Mouse (Mus musculus) limb, embryonic 13.5 days (tissue): ENCODE data around the gene Rpl32. TPM values are rescaled to one million over a fixed set of nuclear protein-coding genes. Genes with fewer than 3 reads are reported as not detected.
"Not testable (repeated sequence)": the region's sequence is repeated elsewhere in the genome, so short reads cannot be mapped to it uniquely, and the experiment has no call there.

ENCODE experiments used
- ATAC-seq: fragments of 200-750 bp; cut with Nextera tagmentation; 2 replicates; pipeline ENCODE4 v1.8.0; 2017; ENCODE audit warnings: low read depth, moderate number of reproducible peaks, moderate TSS enrichment; ENCODE audit not compliant: low FRiP score
- H3K27ac ChIP-seq: fragments of 300-500 bp; sonication (generic); 2 replicates; pipeline ENCODE4 v1.5.1; 2015; ENCODE audit warnings: inconsistent platforms, mild to moderate bottlenecking, moderate library complexity
- H3K27me3 ChIP-seq: fragments of 300-500 bp; sonication (generic); 2 replicates; pipeline ENCODE4 v1.6.1; 2015; ENCODE audit warnings: mild to moderate bottlenecking, inconsistent platforms
- H3K36me3 ChIP-seq: fragments of 300-500 bp; sonication (generic); 2 replicates; pipeline ENCODE4 v1.6.1; 2015; ENCODE audit warnings: inconsistent platforms, mild to moderate bottlenecking, moderate library complexity
- H3K4me1 ChIP-seq: fragments of 300-500 bp; sonication (generic); 2 replicates; pipeline ENCODE4 v1.6.1; 2015; ENCODE audit warnings: inconsistent platforms
- H3K4me2 ChIP-seq: fragments of 300-500 bp; sonication (generic); replicated peaks from 2 replicates; pipeline ENCODE4 v1.6.1; 2015; ENCODE audit warnings: inconsistent platforms, mild to moderate bottlenecking, moderate library complexity
- H3K4me3 ChIP-seq: fragments of 300-500 bp; sonication (generic); 2 replicates; pipeline ENCODE4 v1.5.1; 2015; ENCODE audit warnings: moderate library complexity, mild to moderate bottlenecking, inconsistent platforms
- H3K9ac ChIP-seq: fragments of 300-500 bp; sonication (generic); 2 replicates; pipeline ENCODE4 v1.6.1; 2015; ENCODE audit warnings: mild to moderate bottlenecking, inconsistent platforms
- H3K9me3 ChIP-seq: fragments of 300-500 bp; sonication (generic); 2 replicates; pipeline ENCODE4 v1.6.1; 2016; ENCODE audit warnings: inconsistent platforms
- WGBS: fragments of 180-500 bp; shearing (Covaris S2); methylation state at CpG from one replicate; pipeline ENCODE4 v1.1.7; 2015; 5-methylcytosine and 5-hydroxymethylcytosine counted together
- polyA plus RNA-seq: library from polyadenylated mRNA; unstranded; fragments of >200 nt; fragmentation: Nextera tagmentation; extraction: Ambion mirVana; gene quantifications from 2 replicates; pipeline ENCODE4 v1.2.1, GENCODE M21; 2015

Rpl32 gene
- polyA plus RNA-seq, 1 experiment from 2014 or later: 2,057 TPM

DNA sequence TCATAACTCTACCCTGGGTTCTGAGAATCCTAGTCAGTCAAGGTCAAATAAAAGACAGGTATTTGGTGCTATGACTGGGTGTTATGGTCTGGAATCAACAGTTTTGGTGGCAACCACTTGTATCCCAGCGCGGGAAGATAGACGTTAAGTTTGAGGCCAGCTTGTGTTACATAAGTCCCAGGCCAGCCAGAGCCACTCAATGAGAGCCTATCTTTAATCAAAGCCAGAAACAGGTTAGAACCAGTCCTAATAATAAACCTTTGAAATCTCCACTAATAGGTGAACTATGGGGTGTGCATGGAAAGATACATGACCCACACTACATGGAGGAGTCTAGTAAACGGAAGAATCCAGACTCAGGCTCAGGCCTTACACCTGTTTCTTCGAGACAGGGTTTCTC is 30.2 kb upstream of the Rpl32 start:
- Histone ChIP-seq H3K27me3 (no peaks in the 10 kb centered on the region), H3K4me2 (peak overlapping the region; percentile 69), H3K4me3 (peak overlapping the region; percentile 38; the same call in 1 of the 2 replicates), H3K9me3 (no peaks in the 10 kb centered on the region), H3K9ac (no peak overlapping the region), H3K27ac (no peak overlapping the region), H3K4me1 (peaks cover 8% of the 10 kb centered on the region; the same call in 1 of the 2 replicates), H3K36me3 (peaks cover 23% of the 10 kb centered on the region)
- ATAC-seq: no peak
- 49% methylated on average over 5 of the region's 5 CpGs for WGBS

DNA sequence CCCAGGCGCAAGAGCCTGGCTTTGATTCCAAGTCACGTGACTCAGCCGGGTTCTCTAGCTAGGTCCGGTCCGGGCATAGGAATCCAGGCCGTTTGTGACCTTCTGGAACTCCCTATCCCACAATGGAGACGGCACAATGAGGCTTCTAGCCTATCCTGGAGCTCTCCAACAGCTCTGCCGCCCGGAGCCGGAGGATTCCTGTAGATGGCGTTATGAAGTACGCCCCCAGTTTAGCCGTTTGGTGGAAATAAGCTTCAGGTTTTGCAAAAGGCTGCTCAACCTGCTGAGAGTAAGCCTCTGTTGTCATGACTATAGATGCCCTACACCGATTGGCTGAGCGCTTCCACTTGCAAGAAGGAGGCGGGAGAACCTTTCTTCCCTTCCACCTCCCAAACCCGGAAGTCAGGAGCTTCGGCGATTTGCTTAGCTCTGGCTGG is 29.6 kb upstream of the Rpl32 start, which contains the start of gene Efcab12:
TSS of gene Efcab12 (minus strand) at position 252 of the 437 bp plus-strand sequence.
- H3K9ac ChIP-seq: 0 out of 2 replicates have a peak within 1 kb of the TSS, but pooled peaks have one; percentile 19
- H3K27ac ChIP-seq: no peak within 1 kb of the TSS
- H3K4me1 ChIP-seq: peaks cover 8% of the 10 kb centered on the region; the same call in 1 of the 2 replicates
- H3K4me2 ChIP-seq: peak within 1 kb of the TSS; percentile 69
- no peaks in the 10 kb centered on the region for H3K27me3 ChIP-seq
- H3K4me3 ChIP-seq: peak within 1 kb of the TSS; percentile 38
- H3K36me3 ChIP-seq: peaks cover 17% of the 10 kb centered on the region
- H3K9me3 ChIP-seq: no peaks in the 10 kb centered on the region
- WGBS: 4% methylated on average over 19 of the region's 19 CpGs
- peak; percentile 92 for ATAC-seq

DNA sequence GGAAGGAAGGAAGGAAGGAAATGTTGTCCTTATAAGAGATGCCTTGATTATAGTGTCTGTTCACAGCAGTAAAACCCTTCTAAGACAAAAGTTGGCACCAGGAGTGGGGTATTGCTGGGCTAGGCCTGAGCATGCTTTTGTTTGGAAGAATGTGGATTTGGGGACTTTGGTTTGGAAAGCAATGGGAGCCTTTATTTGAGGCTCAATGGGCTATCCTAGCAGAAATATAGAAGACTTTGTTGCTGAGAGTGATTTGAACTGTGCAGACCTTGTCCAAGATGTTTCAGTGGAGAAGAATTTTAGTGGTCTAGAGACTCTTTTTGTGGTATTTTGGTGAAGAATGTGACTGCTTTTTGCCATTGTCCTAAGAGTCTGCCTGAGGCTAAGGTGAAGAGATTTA is 25.3 kb upstream of the Rpl32 start:
- Histone ChIP-seq H3K36me3 (no peaks in the 10 kb centered on the region), H3K27ac (no peak overlapping the region), H3K9me3 (no peaks in the 10 kb centered on the region), H3K4me3 (no peak overlapping the region), H3K9ac (no peak overlapping the region), H3K27me3 (no peaks in the 10 kb centered on the region), H3K4me1 (peaks cover 8% of the 10 kb centered on the region; the same call in 1 of the 2 replicates), H3K4me2 (no peak overlapping the region)
- no peak for ATAC-seq

DNA sequence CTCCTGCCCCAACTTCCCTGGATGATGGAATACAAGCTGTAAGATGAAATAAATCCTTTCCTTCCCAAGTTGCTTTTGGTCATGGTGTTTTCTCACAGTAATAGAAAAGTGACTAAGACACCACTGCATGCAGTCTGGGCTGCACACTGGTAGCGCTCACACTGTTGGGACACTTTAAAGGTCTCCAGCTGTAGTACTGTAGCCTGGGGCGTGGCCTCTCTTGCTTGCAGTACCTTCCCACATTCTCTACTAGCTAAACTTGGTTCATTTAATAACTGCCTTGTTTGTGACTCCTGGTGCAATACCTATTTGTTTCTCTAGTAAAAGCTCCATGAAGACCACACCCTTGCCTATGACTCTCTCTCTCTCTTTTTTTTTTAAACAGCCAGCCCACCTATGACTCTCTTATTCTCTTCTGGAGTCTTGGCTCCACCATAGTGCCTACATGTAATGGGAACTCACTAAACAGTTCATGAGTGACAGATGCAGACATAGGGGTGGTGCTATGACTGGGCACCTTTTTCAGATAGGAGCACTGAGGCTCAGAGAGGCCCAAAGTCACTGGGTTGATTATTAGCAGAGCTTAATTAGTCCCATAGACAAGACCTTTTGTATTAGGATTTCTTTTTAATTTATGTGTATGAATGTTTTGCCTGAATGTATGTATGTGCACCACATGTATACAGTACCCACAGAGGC is 23.8 kb upstream of the Rpl32 start:
- no peaks in the 10 kb centered on the region for H3K27me3 ChIP-seq
- H3K9me3 ChIP-seq: no peaks in the 10 kb centered on the region
- no peak overlapping the region for H3K4me3 ChIP-seq
- no peaks in the 10 kb centered on the region for H3K36me3 ChIP-seq
- H3K9ac ChIP-seq: no peak overlapping the region
- 78% methylated on average over 2 of the region's 2 CpGs for WGBS
- no peak overlapping the region for H3K4me2 ChIP-seq
- ATAC-seq: no peak
- H3K27ac ChIP-seq: no peak overlapping the region
- H3K4me1 ChIP-seq: no peaks in the 10 kb centered on the region

GRCm38 (mm10) chr6:115830779-115831601 is 22.4 kb upstream of the Rpl32 start:
- ATAC-seq: no peak
- Histone ChIP-seq H3K4me2 (no peak overlapping the region), H3K9ac (no peak overlapping the region), H3K27ac (no peak overlapping the region), H3K4me3 (no peak overlapping the region), H3K4me1 (no peaks in the 10 kb centered on the region), H3K36me3 (no peaks in the 10 kb centered on the region), H3K27me3 (no peaks in the 10 kb centered on the region), H3K9me3 (no peaks in the 10 kb centered on the region)
- WGBS: 86% methylated on average over 6 of the region's 6 CpGs

DNA sequence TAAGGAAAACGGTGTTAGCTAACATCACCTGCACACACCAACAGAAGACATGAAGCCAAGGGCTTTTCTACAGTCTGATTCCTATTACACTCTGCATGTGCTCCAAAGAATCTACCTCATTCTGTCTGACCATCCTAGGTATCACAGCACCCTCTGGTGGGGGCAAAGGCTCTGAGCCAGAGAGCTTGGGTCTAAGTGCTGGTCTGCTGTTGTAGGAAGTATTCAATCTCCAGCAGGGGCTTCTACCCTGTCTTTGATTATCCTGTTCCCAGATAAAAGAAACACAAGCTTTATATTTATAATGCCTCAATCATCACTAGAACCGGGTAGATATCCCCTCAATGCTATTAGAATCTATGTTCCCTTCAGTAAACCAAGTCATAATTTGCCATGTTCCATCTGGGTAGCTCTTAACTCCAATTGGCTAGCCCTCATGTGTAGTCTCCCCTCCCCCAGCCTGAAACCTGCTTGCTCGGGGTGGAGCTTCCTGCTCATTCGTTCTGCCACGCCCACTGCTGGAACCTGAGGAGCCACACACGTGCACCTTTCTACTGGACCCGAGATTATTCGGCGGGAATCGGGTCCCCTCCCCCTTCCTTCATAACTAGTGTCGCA is 15.4 kb upstream of the Rpl32 start:
- not testable (repeated sequence) for H3K4me1 ChIP-seq, H3K36me3 ChIP-seq, H3K9ac ChIP-seq, H3K27ac ChIP-seq, H3K9me3 ChIP-seq, H3K27me3 ChIP-seq
- WGBS: under 1% methylated on average over 6 of the region's 11 CpGs
- peak overlapping the region; percentile 22 for H3K4me3 ChIP-seq
- peak; percentile 91 for ATAC-seq
- peak overlapping the region; percentile 50 for H3K4me2 ChIP-seq

DNA sequence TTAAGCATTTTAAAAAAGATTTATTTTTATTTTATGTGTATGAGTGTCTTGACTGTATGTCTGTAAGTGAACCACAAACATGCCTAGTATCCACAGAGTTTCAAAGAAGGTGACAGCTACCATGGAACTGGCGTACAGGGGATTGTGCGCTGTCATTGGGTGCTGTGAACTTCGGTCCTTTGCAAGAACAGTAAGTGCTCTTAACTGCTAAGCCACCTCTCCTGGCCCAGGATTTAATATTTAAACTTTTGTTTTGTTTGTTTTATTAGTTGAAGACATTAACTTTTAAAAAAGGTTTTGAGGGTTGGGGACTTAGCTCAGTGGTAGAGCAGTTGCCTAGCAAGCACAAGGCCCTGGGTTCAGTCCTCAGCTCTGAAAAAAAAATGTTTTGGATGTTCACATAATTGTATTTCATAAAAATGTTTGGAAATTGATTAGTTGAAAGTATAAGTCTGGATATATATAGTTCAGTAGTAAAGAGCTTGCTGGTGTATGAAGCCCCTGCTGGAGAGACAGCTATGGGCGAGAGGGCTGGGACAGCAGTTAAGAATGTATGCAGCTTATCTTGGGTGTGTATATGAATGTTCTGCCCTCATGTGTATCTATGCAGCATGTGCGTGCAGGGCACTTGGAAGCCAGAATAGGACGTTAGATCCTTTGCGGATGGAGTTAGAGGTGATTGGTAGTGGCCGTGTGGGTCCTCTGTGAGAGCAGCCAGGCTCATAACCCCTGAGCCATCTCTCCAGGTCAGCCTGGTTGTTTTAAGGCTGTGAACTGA is 12.9 kb upstream of the Rpl32 start:
- Histone ChIP-seq H3K27ac (no peak overlapping the region), H3K4me2 (no peak overlapping the region), H3K4me3 (no peak overlapping the region), H3K9ac (no peak overlapping the region), H3K27me3 (no peaks in the 10 kb centered on the region), H3K9me3 (no peaks in the 10 kb centered on the region), H3K4me1 (no peaks in the 10 kb centered on the region), H3K36me3 (no peaks in the 10 kb centered on the region)
- ATAC-seq: no peak
- WGBS: 85% methylated on average over 8 of the region's 8 CpGs

DNA sequence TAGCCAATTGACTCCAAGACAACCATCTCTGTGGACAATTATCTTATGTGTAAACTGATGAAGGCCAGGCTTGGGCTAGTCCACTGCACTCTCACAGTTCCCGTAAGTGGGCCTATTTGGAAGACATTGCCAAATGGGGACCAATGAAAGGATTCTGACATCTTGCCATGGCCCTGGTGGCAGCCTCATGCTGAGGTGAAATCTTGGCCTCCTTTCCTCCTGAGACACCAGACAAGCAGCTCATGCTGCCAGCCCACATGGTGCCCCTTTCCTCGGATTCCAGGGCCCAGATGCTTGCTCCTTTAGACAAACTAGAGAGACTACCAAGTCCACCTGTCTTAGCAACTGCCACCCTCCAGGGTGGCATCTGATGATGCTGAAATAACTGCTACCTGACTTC is 9.6 kb upstream of the Rpl32 start:
- no peak overlapping the region for H3K4me2 ChIP-seq

GRCm38 (mm10) chr6:115815041-115815440 is 6.5 kb upstream of the Rpl32 start:
- Histone ChIP-seq H3K9me3 (no peaks in the 10 kb centered on the region), H3K27ac (no peak overlapping the region), H3K27me3 (no peaks in the 10 kb centered on the region), H3K4me3 (no peak overlapping the region), H3K4me2 (no peak overlapping the region), H3K4me1 (0 out of 2 replicates have a peak, but pooled peaks cover 3% of the 10 kb centered on the region), H3K36me3 (no peaks in the 10 kb centered on the region), H3K9ac (no peak overlapping the region)
- 75% methylated on average over 4 of the region's 4 CpGs for WGBS
- no peak for ATAC-seq

More for the DNA sequence above, 9.6 kb upstream of the Rpl32 start:
- no peaks in the 10 kb centered on the region for H3K36me3 ChIP-seq
- 0 out of 2 replicates have a peak, but pooled peaks cover 3% of the 10 kb centered on the region for H3K4me1 ChIP-seq
- H3K9ac ChIP-seq: no peak overlapping the region
- WGBS: 68% methylated on average over 2 of the region's 2 CpGs
- H3K27ac ChIP-seq: no peak overlapping the region
- H3K4me3 ChIP-seq: no peak overlapping the region
- no peak for ATAC-seq
- H3K9me3 ChIP-seq: no peaks in the 10 kb centered on the region
- no peaks in the 10 kb centered on the region for H3K27me3 ChIP-seq

GRCm38 (mm10) chr6:115814104-115814503 is 5.6 kb upstream of the Rpl32 start:
- 41% methylated on average over 4 of the region's 4 CpGs for WGBS
- 0 out of 2 replicates have a peak, but pooled peaks cover 3% of the 10 kb centered on the region for H3K4me1 ChIP-seq
- H3K27ac ChIP-seq: no peak overlapping the region
- no peaks in the 10 kb centered on the region for H3K9me3 ChIP-seq
- H3K4me2 ChIP-seq: no peak overlapping the region
- 0 out of 2 replicates have a peak overlapping the region, but pooled peaks have one; percentile 32 for H3K9ac ChIP-seq
- H3K27me3 ChIP-seq: no peaks in the 10 kb centered on the region
- no peak for ATAC-seq
- H3K4me3 ChIP-seq: no peak overlapping the region
- no peaks in the 10 kb centered on the region for H3K36me3 ChIP-seq

- Histone ChIP-seq H3K27me3 (no peaks in the 10 kb centered on the region), H3K4me3 (no peak overlapping the region), H3K9me3 (no peaks in the 10 kb centered on the region), H3K4me1 (peaks cover 13% of the 10 kb centered on the region), H3K4me2 (no peak overlapping the region), H3K36me3 (peaks cover 10% of the 10 kb centered on the region), H3K9ac (no peak overlapping the region), H3K27ac (no peak overlapping the region)
- ATAC-seq: no peak
- WGBS: 68% methylated on average over 8 of the region's 8 CpGs
These were observed 3.1 kb upstream of the Rpl32 start for GRCm38 (mm10) chr6:115811606-115812005.
